Mouse (Mus musculus) liver, postnatal 0 days (tissue): ENCODE measurements around the gene Atraid. TPM values are rescaled to one million over a fixed set of nuclear protein-coding genes. Genes with fewer than 3 reads are reported as not detected.

Experiments used
- ATAC-seq: fragments of 200-750 bp; cut with Nextera tagmentation; 2 replicates; pipeline ENCODE4 v1.8.0; 2017; ENCODE audit warnings: mild to moderate bottlenecking, moderate library complexity
- DNase-seq: peaks from one replicate; pipeline ENCODE4 v3.0.0-alpha.2; 2016
- H3K27ac ChIP-seq: fragments of 300-500 bp; sonication (generic); 2 replicates; pipeline ENCODE4 v1.5.1; 2014; ENCODE audit warnings: antibody characterized with exemption, moderate library complexity, mild to moderate bottlenecking, low read depth
- H3K27me3 ChIP-seq: fragments of 300-500 bp; sonication (generic); 2 replicates; pipeline ENCODE4 v1.6.1; 2014; ENCODE audit warnings: low read length, control low read depth, mixed read lengths; ENCODE audit not compliant: insufficient read depth
- H3K36me3 ChIP-seq: fragments of 300-500 bp; sonication (generic); replicated peaks from 2 replicates; pipeline ENCODE4 v1.6.1; 2014; ENCODE audit warnings: mild to moderate bottlenecking, control low read depth, low read length, moderate library complexity, mixed read lengths; ENCODE audit not compliant: insufficient read depth
- H3K4me1 ChIP-seq: fragments of 300-500 bp; sonication (generic); 2 replicates; pipeline ENCODE4 v1.6.1; 2014; ENCODE audit warnings: antibody characterized with exemption, mild to moderate bottlenecking, control low read depth; ENCODE audit not compliant: insufficient read depth
- H3K4me2 ChIP-seq: fragments of 300-500 bp; sonication (generic); 2 replicates; pipeline ENCODE4 v1.6.1; 2014; ENCODE audit warnings: low read depth, mild to moderate bottlenecking, low read length, moderate library complexity, mixed read lengths
- H3K4me3 ChIP-seq: fragments of 300-500 bp; sonication (generic); 2 replicates; pipeline ENCODE4 v1.5.1; 2014; ENCODE audit warnings: low read depth, low read length
- H3K9ac ChIP-seq: fragments of 300-500 bp; sonication (generic); replicated peaks from 2 replicates; pipeline ENCODE4 v1.6.1; 2014; ENCODE audit warnings: mild to moderate bottlenecking, moderate library complexity
- H3K9me3 ChIP-seq: fragments of 300-500 bp; sonication (generic); 2 replicates; pipeline ENCODE4 v1.6.1; 2016; ENCODE audit warnings: mild to moderate bottlenecking, control low read depth, low read length, mixed read lengths
- CTCF ChIP-seq: sonication (generic); IDR thresholded peaks from 2 replicates; pipeline ENCODE4 v1.5.1; 2016; ENCODE audit warnings: antibody characterized with exemption, low read depth
- EP300 ChIP-seq: IDR thresholded peaks from 2 replicates; pipeline ENCODE4 v1.6.1; 2016; ENCODE audit warnings: antibody characterized with exemption, low read depth, mild to moderate bottlenecking
- WGBS: fragments of 180-500 bp; shearing (Covaris S2); extraction: QIAGEN DNeasy Blood & Tissue Kit; methylation state at CpG from one replicate; pipeline ENCODE4 v1.1.7; 2014; ENCODE audit not compliant: insufficient replicate concordance; 5-methylcytosine and 5-hydroxymethylcytosine counted together
- polyA plus RNA-seq: library from polyadenylated mRNA; unstranded; fragments of >200 nt; fragmentation: Nextera tagmentation; extraction: Ambion mirVana; gene quantifications from 2 replicates; pipeline ENCODE4 v1.2.1, GENCODE M21; 2015

Atraid gene
- polyA plus RNA-seq, 1 experiment from 2014 or later: 162 TPM

DNA sequence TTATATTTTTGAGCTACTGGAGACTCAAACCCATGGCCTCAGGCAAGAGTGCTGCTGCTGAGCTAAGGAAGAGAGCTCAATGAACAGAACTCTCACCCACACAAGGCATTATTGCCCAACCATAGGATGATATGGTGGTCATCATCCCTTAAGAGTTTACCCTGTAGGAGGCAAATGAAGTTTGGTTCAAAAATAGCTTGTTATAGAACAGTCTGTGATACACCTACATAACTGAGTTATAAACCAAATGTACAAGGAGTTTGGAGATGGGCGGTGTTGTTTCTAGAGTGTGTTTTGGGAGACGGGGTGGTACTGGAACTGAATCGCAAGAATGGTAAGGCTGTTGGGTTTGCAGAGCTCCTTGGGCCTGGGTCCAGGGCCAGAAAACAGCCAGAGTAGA, 21.7 kb downstream of the Atraid start:
- Histone ChIP-seq H3K36me3 (peaks cover 67% of the 10 kb centered on the region), H3K4me3 (no peak overlapping the region), H3K4me1 (no peaks in the 10 kb centered on the region), H3K27ac (no peak overlapping the region), H3K4me2 (no peak overlapping the region), H3K27me3 (no peaks in the 10 kb centered on the region), H3K9me3 (no peaks in the 10 kb centered on the region), H3K9ac (no peak overlapping the region)
- WGBS: 94% methylated on average over 3 of the region's 3 CpGs
- ATAC-seq (no peak), DNase-seq (no peak)
- TF ChIP-seq CTCF: no peak
- no peak for TF ChIP-seq EP300

DNA sequence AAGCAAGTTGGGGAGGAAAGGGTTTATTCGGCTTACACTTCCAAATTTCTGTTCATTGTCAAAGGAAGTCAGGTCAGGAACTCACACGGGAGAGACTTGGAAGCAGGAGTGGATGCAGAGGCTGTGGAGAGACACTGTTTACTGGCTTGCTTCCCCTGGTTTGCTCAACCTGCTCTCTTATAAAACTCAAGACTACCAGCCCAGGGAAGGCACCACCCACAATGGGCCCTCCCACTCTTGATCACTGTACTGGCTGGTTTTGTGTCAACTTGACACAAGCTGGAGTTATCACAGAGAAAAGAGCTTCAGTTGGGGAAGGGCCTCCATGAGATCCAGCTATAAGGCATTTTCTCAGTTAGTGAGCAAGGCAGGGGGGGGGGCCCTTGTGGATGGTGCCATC, 22.9 kb downstream of the Atraid start:
- no peaks in the 10 kb centered on the region for H3K9me3 ChIP-seq
- 65% methylated on average over 2 of the region's 2 CpGs for WGBS
- no peak overlapping the region for H3K9ac ChIP-seq
- no peak overlapping the region for H3K4me2 ChIP-seq
- no peak overlapping the region for H3K27ac ChIP-seq
- DNase-seq (no peak), ATAC-seq (no peak)
- H3K4me1 ChIP-seq: no peaks in the 10 kb centered on the region
- no peak for TF ChIP-seq EP300
- no peak for TF ChIP-seq CTCF
- peaks cover 76% of the 10 kb centered on the region for H3K36me3 ChIP-seq
- no peak overlapping the region for H3K4me3 ChIP-seq
- H3K27me3 ChIP-seq: no peaks in the 10 kb centered on the region

DNA sequence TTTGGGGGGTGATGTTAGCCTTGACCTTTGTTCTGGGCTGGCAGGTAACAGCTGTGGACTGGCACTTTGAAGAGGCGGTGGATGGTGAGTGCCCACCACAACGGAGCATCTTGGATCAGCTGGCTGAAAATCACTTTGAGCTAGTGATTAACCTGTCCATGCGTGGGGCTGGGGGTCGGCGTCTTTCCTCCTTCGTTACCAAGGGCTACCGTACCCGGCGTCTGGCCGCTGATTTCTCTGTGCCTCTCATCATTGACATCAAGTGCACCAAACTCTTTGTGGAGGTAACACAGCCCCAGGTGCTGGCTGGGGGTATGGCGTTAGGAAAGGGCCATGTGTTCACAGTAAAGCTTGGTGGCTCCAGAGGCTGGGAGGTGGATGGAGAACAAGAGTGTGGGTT, 23.7 kb downstream of the Atraid start:
- H3K27me3 ChIP-seq: no peaks in the 10 kb centered on the region
- 91% methylated on average over 11 of the region's 11 CpGs for WGBS
- peaks cover 73% of the 10 kb centered on the region for H3K36me3 ChIP-seq
- H3K9ac ChIP-seq: no peak overlapping the region
- ATAC-seq: no peak
- no peak overlapping the region for H3K4me2 ChIP-seq
- no peak for TF ChIP-seq CTCF
- TF ChIP-seq EP300: no peak
- H3K4me1 ChIP-seq: no peaks in the 10 kb centered on the region
- H3K4me3 ChIP-seq: no peak overlapping the region
- H3K27ac ChIP-seq: no peak overlapping the region
- DNase-seq: no peak
- H3K9me3 ChIP-seq: no peaks in the 10 kb centered on the region

DNA sequence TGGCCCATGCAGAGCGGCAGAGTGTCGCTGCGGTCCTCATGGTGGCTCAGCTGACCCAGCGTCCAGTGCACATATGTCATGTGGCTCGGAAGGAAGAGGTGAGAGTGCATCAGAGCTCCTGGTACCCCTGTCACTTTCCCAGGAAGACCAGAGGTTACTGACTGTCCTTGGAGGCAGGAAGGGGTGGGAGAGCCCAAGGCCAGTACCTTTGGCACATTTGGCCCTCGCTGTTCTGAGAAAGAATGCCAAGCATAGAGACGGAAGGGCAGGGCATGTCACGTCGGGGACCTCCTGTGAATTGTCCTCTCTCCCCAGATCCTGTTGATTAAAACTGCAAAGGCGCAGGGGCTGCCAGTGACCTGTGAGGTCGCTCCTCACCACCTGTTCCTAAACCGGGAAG, 25.1 kb downstream of the Atraid start:
- Histone ChIP-seq H3K9me3 (no peaks in the 10 kb centered on the region), H3K4me3 (no peak overlapping the region), H3K36me3 (peaks cover 67% of the 10 kb centered on the region), H3K27me3 (no peaks in the 10 kb centered on the region), H3K9ac (no peak overlapping the region), H3K27ac (no peak overlapping the region), H3K4me1 (no peaks in the 10 kb centered on the region), H3K4me2 (no peak overlapping the region)
- no peak for TF ChIP-seq CTCF
- no peak for TF ChIP-seq EP300
- WGBS: 89% methylated on average over 12 of the region's 12 CpGs
- DNase-seq (no peak), ATAC-seq (no peak)

DNA sequence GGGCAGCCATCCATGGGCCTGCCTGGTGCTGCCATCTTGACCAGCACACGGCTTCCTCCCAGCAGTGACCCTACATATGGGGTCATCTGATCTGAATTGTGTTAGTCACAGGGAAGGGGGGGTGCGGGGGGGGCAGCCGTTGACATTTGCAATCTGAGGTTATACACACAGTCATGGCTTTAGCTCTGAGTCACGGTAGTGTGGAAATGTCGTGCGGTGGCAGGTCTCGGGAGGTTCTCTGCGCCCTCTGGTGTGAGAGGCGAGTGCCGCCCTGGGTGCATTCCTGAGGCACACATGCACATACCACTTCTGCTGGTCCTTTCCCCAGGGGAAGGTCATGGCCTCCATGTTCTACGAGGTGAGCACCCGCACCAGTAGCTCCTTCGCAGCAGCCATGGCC, 28.2 kb downstream of the Atraid start:
- TF ChIP-seq CTCF (no peak), EP300 (no peak)
- ATAC-seq (no peak), DNase-seq (no peak)
- H3K9me3 ChIP-seq: no peaks in the 10 kb centered on the region
- H3K27ac ChIP-seq: no peak overlapping the region
- H3K4me2 ChIP-seq: no peak overlapping the region
- no peak overlapping the region for H3K4me3 ChIP-seq
- peaks cover 43% of the 10 kb centered on the region for H3K36me3 ChIP-seq
- 85% methylated on average over 13 of the region's 13 CpGs for WGBS
- no peak overlapping the region for H3K9ac ChIP-seq
- no peaks in the 10 kb centered on the region for H3K27me3 ChIP-seq
- H3K4me1 ChIP-seq: no peaks in the 10 kb centered on the region

DNA sequence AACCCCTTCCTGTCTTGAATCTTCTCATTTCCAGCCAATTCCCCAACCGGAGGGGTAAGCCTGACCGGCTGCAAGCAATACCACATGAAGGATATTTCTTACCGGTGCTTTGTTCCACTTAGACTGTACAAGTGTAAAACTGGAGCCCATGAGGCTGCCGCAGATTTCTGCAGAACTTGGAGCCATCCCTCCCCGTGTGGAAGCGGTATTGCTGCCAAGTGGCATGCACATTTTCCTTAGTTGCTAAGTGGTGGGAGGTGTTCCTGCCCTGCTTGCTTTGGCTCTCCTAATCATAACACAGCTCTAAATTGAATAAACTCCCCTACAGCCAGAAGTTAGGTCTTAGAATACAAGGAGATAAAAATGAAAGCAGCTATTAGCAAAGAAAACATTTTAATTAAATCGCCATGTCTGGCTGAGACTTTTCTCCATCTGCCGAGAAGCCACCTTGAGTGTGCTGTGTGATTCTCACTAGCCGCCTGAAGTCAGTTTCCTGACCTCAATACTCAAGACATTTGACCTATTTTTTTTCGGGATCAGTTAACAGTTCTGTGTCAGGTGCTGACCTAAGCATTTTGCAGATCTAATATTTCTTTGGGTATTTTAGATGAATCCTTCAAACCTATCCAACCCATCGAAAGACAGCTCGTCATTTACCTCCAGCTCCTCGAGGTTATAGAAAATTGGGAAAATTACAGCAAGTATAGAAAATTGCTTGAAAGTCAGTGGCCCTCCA, 32.1 kb downstream of the Atraid start:
- no peak for TF ChIP-seq CTCF
- TF ChIP-seq EP300: no peak
- no peak for DNase-seq
- H3K27me3 ChIP-seq: 0 out of 2 replicates have a peak, but pooled peaks cover 3% of the 10 kb centered on the region
- peaks cover 3% of the 10 kb centered on the region; the same call in 1 of the 2 replicates for H3K4me1 ChIP-seq
- 75% methylated on average over 13 of the region's 13 CpGs for WGBS
- no peak overlapping the region for H3K9ac ChIP-seq
- no peak overlapping the region for H3K4me2 ChIP-seq
- no peak overlapping the region for H3K27ac ChIP-seq
- H3K36me3 ChIP-seq: peaks cover 15% of the 10 kb centered on the region
- no peak for ATAC-seq
- H3K9me3 ChIP-seq: no peaks in the 10 kb centered on the region
- H3K4me3 ChIP-seq: no peak overlapping the region
